In the genomic region with DNA sequence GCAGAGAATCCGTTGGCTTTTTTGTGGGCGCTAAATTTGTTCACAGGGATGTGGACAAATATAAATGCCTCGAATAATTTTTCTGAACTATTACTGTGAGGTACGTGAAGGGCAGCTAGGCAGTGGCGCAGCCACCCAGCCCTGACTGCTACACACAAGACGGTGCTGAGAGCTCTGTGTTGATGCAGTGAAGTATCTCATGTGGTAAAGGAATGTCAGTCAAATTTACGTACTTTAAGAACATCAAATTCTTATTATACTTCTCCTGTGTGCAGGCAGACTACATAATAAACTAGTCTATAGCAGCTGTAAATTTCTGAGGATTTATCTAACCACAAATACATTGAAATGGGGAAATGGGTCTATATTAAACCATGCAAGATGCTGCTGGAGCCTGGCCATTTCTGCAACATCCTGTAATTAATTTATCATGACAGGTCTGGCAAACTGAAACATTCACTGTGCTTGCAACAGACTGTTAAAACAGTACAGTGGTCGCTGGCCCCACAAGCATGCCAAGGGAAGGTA, we compare ENCODE assay signal across 12 mouse cellular contexts.
DNase-seq lines count a peak whose midpoint lies in the region; ATAC-seq lines count a peak whose summit lies in the region.
"Had no signal": no experiment of that assay in that cellular context is flagged by ENCODE, and none has a peak within 500 bp of the region (broad histone marks: within the 10 kb centered on the region; RNA-seq: fewer than 3 reads in every experiment).

No protein-coding gene starts in this region.

- ATAC-seq in hindbrain, embryonic 15.5 days (ENCODE audit: low FRiP score, low read depth), result peak; percentile 50; the same call in 1 of the 2 replicates

- H3K9ac ChIP-seq in hindbrain, embryonic 15.5 days, result no peak overlapping the region
- H3K9ac ChIP-seq: liver, embryonic 13.5 days had no signal

- peaks cover 8% of the 10 kb centered on the region; the same call in 1 of the 2 replicates for H3K36me3 ChIP-seq in hindbrain, embryonic 15.5 days
- H3K36me3 ChIP-seq: liver, embryonic 13.5 days had no signal

- H3K27ac ChIP-seq in hindbrain, embryonic 15.5 days (replicated peaks), result no peak overlapping the region
- H3K27ac ChIP-seq: liver, embryonic 13.5 days had no signal

- H3K9me3 ChIP-seq in hindbrain, embryonic 15.5 days, result no peaks in the 10 kb centered on the region
- H3K9me3 ChIP-seq: liver, embryonic 13.5 days had no signal

- H3K27me3 ChIP-seq in hindbrain, embryonic 15.5 days, result no peaks in the 10 kb centered on the region
- H3K27me3 ChIP-seq: liver, embryonic 13.5 days had no signal

- 54% methylated on average over 8 of the region's 8 CpGs for WGBS in hindbrain, embryonic 15.5 days

- no peak overlapping the region for H3K4me3 ChIP-seq in hindbrain, embryonic 15.5 days
- H3K4me3 ChIP-seq: liver, embryonic 13.5 days had no signal

- H3K4me1 ChIP-seq in hindbrain, embryonic 15.5 days (replicated peaks), result peaks cover 15% of the 10 kb centered on the region
- H3K4me1 ChIP-seq: liver, embryonic 13.5 days had no signal

- intact Hi-C loops in left cerebral cortex, postnatal 4 days (cut with DNase I), result no loop called here

- DNase-seq in left cerebral cortex, postnatal 4 days, result peak; percentile 74
- no peak for DNase-seq in left cerebral cortex, adult 11 months (ENCODE audit: low spot score)
- peak; percentile 73 for DNase-seq in NIH3T3 (ENCODE audit: low read depth)
- DNase-seq in cerebellum, postnatal 14 days, result peak; percentile 92 to 95
- DNase-seq in gastrocnemius, adult 18-20 months (ENCODE audit: low spot score), result no peak
- DNase-seq in right cerebral cortex, postnatal 36 days (ENCODE audit: low spot score in 2 of 2), result no peak
- no peak for DNase-seq in T-cell, adult 2 months (ENCODE audit: low spot score)
- DNase-seq: adrenal gland, adult 2 months; gastrocnemius, postnatal 14 days; heart, postnatal 4 days; liver, embryonic 13.5 days had no signal

- no peak overlapping the region for H3K4me2 ChIP-seq in hindbrain, embryonic 15.5 days
- H3K4me2 ChIP-seq: liver, embryonic 13.5 days had no signal

Comparison
In these comparisons a context has a peak if more than half of its experiments do, and no peak if none do; other contexts are left out.
1. DNase-seq: peak in left cerebral cortex, postnatal 4 days (single experiment), NIH3T3 (single experiment) and cerebellum, postnatal 14 days (2 of 2); none in left cerebral cortex, adult 11 months (single experiment), gastrocnemius, adult 18-20 months (single experiment), right cerebral cortex, postnatal 36 days (0 of 2) and T-cell, adult 2 months (single experiment).